Mouse (Mus musculus) adrenal gland, adult 18-20 months (tissue): ENCODE data around the gene Grip1. TPM values are rescaled to one million over a fixed set of nuclear protein-coding genes. Genes with fewer than 3 reads are reported as not detected.
A peak's percentile ranks its signal among the peaks of the same experiment; 100 is the strongest.

Experiments
- DNase-seq, 2 experiments: peaks; one replicate each; pipeline ENCODE4 v3.0.0; 2021 to 2022; ENCODE audit warnings: low spot score in 2 of 2
- total RNA-seq, 2 experiments: library from RNA; stranded (reverse); gene quantifications; 1 replicate in 1 of 2; 2 replicates in 1 of 2; pipeline ENCODE4 v1.2.3; 2021

The Grip1 gene
- total RNA-seq, 2 experiments from 2014 or later: 0.29 to 0.30 TPM

GRCm38 (mm10) chr10:119735011-119735992 is 281.7 kb downstream of the Grip1 start:
- no peak for DNase-seq

DNA sequence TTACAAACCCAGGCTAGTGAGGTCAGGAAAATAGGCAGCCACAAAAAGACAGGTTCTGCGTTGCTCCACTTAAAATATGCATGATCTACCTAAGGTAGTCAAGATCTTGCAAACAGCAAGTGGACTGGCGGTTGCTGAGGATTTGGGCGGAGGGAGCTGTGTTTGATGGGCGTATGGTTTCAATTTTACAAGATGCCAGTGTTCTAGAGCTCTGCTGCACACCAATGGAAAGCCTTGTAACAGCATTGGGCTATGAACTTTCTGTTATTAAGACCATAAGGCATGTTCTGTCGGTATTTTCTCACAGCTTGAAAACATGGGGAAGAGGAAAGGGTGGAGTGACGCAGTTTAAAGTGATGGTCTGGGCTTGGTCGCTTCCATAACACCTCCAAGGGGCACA is 285.8 kb downstream of the Grip1 start:
- DNase-seq: no peak

GRCm38 (mm10) chr10:119742722-119743121 is 289.1 kb downstream of the Grip1 start:
- DNase-seq: no peak

- no peak for DNase-seq
Measured at GRCm38 (mm10) chr10:119752361-119752798, 298.8 kb downstream of the Grip1 start.

DNA sequence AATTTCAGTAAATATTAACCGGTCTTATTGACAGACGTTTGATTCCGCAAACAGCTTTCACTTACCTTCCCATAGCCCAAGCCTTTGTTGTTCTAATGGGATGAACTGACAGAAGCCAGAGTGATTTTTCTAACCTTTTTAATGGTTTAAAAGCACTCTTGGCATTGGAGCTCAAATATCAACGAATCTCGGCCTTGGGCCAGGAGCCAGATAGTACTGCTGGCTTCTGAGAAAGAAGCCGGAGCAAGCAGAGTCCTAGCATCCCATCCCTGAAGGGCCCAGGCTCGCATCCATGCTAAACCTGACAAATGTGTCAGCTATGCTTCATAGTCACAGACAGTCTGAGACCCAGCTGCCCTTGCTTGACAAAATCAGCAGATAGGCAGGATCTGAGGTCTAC is 302.6 kb downstream of the Grip1 start:
- DNase-seq: peak in 1 of 2 experiments; percentile 3

DNA sequence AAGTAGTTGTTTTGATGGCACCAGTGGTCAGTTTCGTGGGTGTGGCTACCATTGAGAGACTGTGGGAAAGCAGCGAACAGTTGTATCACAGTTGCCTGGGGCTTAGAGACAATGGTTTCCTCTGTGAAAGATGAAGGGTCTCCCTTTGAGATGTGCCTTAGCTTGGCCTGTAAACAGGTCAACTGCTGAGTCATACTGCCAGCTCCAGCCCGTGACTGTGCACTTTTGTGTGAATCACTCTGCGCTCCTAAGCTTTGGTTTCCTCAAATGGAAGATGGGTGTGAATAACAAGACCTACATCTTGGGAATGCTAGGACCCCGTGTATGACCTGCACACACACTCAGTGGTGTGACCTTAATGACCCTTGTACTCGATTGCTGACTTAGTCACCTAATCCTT is 303.6 kb downstream of the Grip1 start:
- DNase-seq: no peak

DNA sequence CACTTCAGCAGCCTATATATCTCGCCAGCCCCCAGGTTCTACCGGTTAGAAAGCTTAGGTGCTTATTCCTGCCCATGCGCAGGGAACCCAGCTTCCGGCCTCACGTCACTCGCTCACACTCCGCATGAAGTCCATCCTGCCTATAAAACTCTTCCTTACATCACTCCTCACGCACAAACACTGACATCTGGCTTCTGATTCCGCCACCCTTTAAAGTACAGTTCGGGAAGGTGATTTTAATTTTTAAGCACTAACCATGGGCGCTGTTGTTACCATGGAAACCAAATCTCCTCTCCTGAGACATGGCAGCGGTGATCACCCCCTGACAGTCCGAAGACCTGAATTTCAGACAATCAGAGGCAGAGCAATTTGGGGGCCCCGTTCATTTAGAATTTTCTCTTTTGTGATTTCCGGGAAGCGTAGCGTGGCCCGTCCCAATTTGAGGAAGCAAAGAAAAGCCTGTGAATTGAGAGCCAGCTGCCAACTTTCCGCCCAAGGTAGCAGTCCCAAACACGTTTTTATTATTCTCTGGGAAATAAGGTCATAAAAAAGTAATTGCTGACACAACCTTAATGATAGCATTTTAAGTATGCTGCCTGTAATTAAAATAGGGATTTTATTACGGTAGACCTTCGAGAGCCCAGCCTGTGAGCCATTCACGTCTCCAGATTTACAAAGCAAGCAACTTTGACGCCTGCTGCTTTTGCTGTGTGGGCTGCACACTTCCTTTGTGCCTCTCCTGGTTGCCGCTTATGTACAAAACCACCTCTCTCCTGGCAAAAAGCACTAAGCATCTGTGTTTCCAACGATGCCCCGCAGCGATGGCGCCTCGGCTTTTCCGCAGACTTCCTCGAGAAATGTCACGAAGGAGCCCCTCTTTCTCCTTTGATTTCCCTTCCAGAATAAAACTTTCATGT is 308.1 kb downstream of the Grip1 start:
- DNase-seq: no peak

DNA sequence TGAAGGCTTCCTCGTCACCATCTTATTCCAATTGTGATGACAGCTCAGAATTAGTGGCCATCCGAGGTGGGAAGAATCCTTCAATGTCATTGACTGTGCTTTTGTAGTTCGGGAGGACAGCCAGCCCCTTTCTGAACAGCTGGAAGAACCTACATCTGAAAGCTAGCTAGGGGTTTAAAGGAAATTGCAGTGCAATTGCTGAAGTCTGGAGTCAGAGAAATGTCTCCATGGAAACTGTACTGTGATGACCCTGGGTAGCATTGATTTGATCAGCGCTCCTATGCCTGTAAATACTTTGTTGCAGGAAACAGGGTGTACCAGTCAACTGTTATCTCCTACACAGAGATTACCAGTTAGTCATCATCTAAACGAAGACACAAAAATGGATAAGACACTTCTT is 325.2 kb downstream of the Grip1 start:
- DNase-seq: no peak

- no peak for DNase-seq
Measured at GRCm38 (mm10) chr10:119779657-119780056, 326.0 kb downstream of the Grip1 start.

- DNase-seq: no peak
Measured at GRCm38 (mm10) chr10:119790507-119790906, 336.9 kb downstream of the Grip1 start.

- DNase-seq: no peak
Measured at GRCm38 (mm10) chr10:119802421-119802820, 348.8 kb downstream of the Grip1 start.

DNA sequence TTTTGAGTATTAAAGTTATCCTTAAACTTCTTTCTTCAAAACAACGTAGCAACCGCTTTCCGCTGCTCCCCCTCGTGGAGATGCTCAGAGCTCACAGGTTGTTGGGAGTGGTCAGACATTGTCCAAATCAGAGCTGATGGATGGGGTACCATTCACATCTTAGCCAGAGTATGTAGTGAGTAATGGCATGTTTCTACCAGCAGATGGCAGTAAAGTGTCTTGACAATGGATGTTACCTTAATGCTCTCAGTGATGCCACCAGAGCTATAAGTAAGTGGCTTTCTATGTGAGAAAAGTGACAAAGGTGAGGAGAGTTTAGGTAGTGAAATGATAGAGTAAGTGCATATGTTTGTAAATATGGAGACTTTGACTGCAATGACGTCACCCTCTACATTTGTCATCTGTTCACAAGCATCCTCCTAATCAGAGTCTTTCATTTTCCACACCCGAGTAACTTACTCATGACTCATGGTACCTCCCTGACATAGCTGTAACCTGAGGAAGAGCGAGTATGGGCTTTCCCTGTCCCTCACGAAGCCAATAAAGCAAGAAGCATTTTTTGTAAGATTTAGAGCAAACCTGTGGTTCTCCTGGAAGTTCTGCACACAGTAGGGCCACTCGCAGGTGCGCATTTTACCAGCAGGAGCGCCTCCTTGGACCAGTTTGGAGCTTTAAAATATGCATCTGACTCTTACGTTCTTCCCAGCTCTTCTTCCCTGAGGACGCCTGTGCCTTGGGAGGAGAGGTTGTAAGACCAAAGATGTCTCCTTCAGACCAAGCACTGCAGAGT is 350.2 kb downstream of the Grip1 start:
- no peak for DNase-seq

- no peak for DNase-seq
Measured at GRCm38 (mm10) chr10:119804423-119804814, 350.8 kb downstream of the Grip1 start.

DNA sequence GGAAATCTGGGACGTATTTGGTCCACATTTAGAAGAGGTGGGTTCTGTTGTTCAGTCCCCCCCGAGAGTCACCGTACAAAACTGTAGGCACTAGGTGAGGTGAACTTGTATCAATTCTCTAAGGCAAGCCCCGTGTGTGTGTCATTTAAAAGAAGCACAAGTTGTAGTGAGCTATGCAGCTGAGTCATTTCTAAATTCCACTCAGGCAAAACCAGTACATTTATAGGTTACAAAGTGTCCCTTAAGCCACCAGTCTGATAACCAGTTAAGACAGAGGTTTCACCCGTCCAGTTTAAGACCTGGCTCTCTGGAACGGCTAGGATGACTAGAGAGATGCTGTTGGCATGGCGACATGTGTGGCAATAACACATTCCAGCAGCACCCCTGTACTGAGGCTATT is 351.5 kb downstream of the Grip1 start:
- DNase-seq: no peak

GRCm38 (mm10) chr10:119806151-119806550 is 352.5 kb downstream of the Grip1 start:
- DNase-seq: no peak

DNA sequence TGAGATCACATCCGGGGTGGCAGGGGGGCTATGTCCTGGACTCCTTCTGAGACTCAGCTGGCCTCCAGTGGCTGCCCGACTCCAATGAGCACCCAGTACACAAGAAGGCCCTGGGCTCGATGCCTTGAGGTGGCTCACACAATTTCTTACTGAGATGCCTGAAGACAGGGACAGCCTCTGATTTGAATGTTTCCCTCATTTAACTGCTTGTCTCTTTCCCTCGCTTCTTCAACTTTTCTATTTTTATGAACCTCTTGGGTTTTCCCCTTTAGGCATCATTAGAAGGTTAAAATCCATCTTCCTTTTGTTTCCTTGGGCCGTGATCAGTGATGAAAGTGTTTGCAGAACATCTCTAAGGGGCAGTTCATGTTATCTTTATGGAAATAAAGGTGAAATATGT is 354.8 kb downstream of the Grip1 start:
- DNase-seq: no peak

- no peak for DNase-seq
Measured at GRCm38 (mm10) chr10:119814087-119814486, 360.5 kb downstream of the Grip1 start.

DNA sequence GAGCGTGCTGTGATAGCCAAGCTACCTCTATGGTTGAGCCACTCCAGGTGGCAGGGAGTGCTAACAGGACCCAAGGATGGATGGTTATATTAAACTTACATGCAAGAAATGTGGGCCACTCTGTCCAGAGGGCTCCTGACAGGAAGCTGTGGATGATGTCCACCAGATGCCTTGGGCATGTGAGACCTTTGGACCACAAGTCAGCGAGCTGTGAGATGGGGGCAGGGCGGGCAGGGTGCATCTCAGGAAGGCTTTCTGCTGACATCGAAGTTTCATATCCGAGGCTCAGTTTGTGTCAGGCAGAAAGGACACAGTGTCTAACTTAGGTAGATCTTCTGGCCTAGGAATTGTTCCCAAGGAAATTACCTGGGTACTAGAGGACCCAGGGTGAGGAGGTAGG is 362.4 kb downstream of the Grip1 start:
- DNase-seq: no peak

GRCm38 (mm10) chr10:119818381-119818780 is 364.8 kb downstream of the Grip1 start:
- DNase-seq: no peak

- DNase-seq: no peak
Measured at GRCm38 (mm10) chr10:119819102-119819681, 365.6 kb downstream of the Grip1 start.

DNA sequence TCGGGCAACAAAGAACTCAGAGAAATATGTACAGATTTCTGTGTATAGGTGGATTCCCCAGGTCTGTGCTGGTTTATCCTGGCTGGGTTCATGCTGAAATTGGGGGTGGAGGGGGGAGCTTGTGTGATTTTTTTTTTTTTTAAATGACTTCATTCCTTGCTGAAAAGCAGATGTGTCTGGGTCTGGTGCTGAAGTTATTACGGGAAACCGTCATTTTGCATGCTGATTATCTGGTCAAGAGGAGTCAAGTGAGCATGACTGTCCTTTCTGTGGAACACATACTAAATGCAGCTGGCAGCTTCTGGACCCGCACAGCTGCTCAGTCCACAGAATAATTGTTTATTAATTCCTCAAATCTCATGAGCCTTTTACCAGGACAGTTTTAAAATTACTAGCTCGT is 366.1 kb downstream of the Grip1 start:
- no peak for DNase-seq
